Mouse (Mus musculus) embryonic facial prominence, embryonic 12.5 days (tissue): Measurements from ENCODE around the gene Polr3h. TPM values are rescaled to one million over a fixed set of nuclear protein-coding genes. Genes with fewer than 3 reads are reported as not detected.

ENCODE experiments used
- ATAC-seq: fragments of 200-750 bp; cut with Nextera tagmentation; 2 replicates; pipeline ENCODE4 v1.8.0; 2017; ENCODE audit not compliant: insufficient number of reproducible peaks, insufficient read depth, low FRiP score, low TSS enrichment
- H3K27ac ChIP-seq: fragments of 300-500 bp; sonication (generic); 2 replicates; pipeline ENCODE4 v1.5.1; 2016; ENCODE audit warnings: mild to moderate bottlenecking
- H3K27me3 ChIP-seq: fragments of 300-500 bp; sonication (generic); 2 replicates; pipeline ENCODE4 v1.6.1; 2016; ENCODE audit warnings: mild to moderate bottlenecking, moderate library complexity
- H3K36me3 ChIP-seq: fragments of 300-500 bp; sonication (generic); 2 replicates; pipeline ENCODE4 v1.6.1; 2016; ENCODE audit warnings: mild to moderate bottlenecking
- H3K4me1 ChIP-seq: fragments of 300-500 bp; sonication (generic); 2 replicates; pipeline ENCODE4 v1.6.1; 2016
- H3K4me2 ChIP-seq: fragments of 300-500 bp; sonication (generic); replicated peaks from 2 replicates; pipeline ENCODE4 v1.6.1; 2016; ENCODE audit warnings: mild to moderate bottlenecking, moderate library complexity
- H3K4me3 ChIP-seq: fragments of 300-500 bp; sonication (generic); 2 replicates; pipeline ENCODE4 v1.5.1; 2016; ENCODE audit warnings: mild to moderate bottlenecking
- H3K9ac ChIP-seq: fragments of 300-500 bp; sonication (generic); 2 replicates; pipeline ENCODE4 v1.6.1; 2016; ENCODE audit warnings: mild to moderate bottlenecking, moderate library complexity
- H3K9me3 ChIP-seq: fragments of 300-500 bp; sonication (generic); 2 replicates; pipeline ENCODE4 v1.6.1; 2016; ENCODE audit warnings: mild to moderate bottlenecking, moderate library complexity
- WGBS: fragments of 180-500 bp; shearing (Covaris S2); methylation state at CpG from one replicate; pipeline ENCODE4 v1.1.7; 2016; 5-methylcytosine and 5-hydroxymethylcytosine counted together
- polyA plus RNA-seq: library from polyadenylated mRNA; unstranded; fragments of >200 nt; fragmentation: Nextera tagmentation; extraction: Ambion mirVana; gene quantifications from 2 replicates; pipeline ENCODE4 v1.2.1, GENCODE M21; 2016

Polr3h gene
- polyA plus RNA-seq, 1 experiment from 2014 or later = 59.3 TPM

DNA sequence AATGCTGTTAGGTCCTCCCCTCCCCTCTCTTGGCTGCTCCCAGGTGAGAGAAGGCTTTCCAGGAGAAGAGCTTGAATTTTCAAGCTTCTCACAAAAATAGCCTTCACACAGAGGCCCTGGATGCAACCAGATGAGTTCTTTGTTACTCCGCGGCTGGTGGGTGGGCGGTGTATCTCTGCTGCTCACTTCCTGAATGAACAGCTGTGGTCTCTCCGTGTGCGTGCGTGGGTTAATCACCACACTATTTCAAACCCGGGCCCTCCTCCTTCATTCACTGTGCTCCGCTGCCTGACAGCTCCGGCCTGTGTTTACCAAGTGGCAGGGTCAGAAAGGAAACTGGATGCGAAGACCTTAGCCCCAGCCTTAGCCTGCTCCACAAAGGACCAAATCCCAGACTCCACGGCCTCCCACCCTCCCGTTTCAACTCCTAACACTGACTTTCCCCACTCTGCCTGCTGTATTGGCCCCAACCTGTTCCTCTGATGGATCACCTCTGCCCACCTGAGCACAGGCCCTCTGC, 7.0 kb upstream of the Polr3h start:
- H3K9ac ChIP-seq = no peak overlapping the region
- no peak overlapping the region for H3K4me2 ChIP-seq
- no peaks in the 10 kb centered on the region for H3K9me3 ChIP-seq
- H3K27ac ChIP-seq = no peak overlapping the region
- no peaks in the 10 kb centered on the region for H3K27me3 ChIP-seq
- no peaks in the 10 kb centered on the region for H3K36me3 ChIP-seq
- ATAC-seq = no peak
- H3K4me3 ChIP-seq = no peak overlapping the region
- 40% methylated on average over 12 of the region's 12 CpGs for WGBS
- peaks cover 19% of the 10 kb centered on the region for H3K4me1 ChIP-seq

DNA sequence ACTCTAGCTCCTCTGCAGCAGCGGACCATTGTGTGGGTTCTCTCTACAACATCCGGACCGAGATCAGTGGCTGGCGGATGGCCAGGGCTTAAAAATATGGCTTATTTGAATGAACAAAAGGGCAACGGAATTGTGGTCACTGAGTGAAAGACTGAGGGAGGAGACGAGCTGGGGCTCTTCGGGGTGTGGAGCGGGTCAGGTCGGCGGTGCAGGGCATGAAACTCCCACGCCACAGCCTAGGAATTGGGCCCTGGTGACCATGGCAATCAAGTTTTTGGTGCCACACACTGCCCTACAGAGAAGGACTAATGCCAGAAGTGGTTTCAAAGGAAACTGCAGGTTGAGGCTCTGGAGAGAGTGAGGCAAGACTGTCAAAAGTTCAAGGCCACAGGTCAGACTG, 2.2 kb upstream of the Polr3h start:
- no peak overlapping the region for H3K9ac ChIP-seq
- H3K27me3 ChIP-seq = no peaks in the 10 kb centered on the region
- peaks cover 14% of the 10 kb centered on the region for H3K4me1 ChIP-seq
- H3K4me2 ChIP-seq = no peak overlapping the region
- 62% methylated on average over 11 of the region's 11 CpGs for WGBS
- no peak for ATAC-seq
- H3K27ac ChIP-seq = no peak overlapping the region
- H3K36me3 ChIP-seq = no peaks in the 10 kb centered on the region
- no peak overlapping the region for H3K4me3 ChIP-seq
- H3K9me3 ChIP-seq = no peaks in the 10 kb centered on the region

GRCm38 (mm10) chr15:81927741-81928140, 1.7 kb upstream of the Polr3h start:
- Histone ChIP-seq H3K9ac (no peak overlapping the region), H3K4me1 (peaks cover 14% of the 10 kb centered on the region), H3K36me3 (no peaks in the 10 kb centered on the region), H3K4me2 (no peak overlapping the region), H3K27ac (no peak overlapping the region), H3K9me3 (no peaks in the 10 kb centered on the region), H3K4me3 (no peak overlapping the region), H3K27me3 (no peaks in the 10 kb centered on the region)
- ATAC-seq = no peak
- WGBS = 64% methylated on average over 4 of the region's 4 CpGs

- 40% methylated on average over 9 of the region's 9 CpGs for WGBS
- H3K27me3 ChIP-seq = no peaks in the 10 kb centered on the region
- peak overlapping the region; percentile 80; the same call in 1 of the 2 replicates for H3K4me3 ChIP-seq
- no peak overlapping the region for H3K9ac ChIP-seq
- H3K4me1 ChIP-seq = peaks cover 14% of the 10 kb centered on the region
- no peak for ATAC-seq
- peak overlapping the region; percentile 95 for H3K4me2 ChIP-seq
- H3K9me3 ChIP-seq = no peaks in the 10 kb centered on the region
- peak overlapping the region; percentile 47; the same call in 1 of the 2 replicates for H3K27ac ChIP-seq
- H3K36me3 ChIP-seq = no peaks in the 10 kb centered on the region
Measured at GRCm38 (mm10) chr15:81926446-81926822, 394 bp upstream of the Polr3h start.

DNA sequence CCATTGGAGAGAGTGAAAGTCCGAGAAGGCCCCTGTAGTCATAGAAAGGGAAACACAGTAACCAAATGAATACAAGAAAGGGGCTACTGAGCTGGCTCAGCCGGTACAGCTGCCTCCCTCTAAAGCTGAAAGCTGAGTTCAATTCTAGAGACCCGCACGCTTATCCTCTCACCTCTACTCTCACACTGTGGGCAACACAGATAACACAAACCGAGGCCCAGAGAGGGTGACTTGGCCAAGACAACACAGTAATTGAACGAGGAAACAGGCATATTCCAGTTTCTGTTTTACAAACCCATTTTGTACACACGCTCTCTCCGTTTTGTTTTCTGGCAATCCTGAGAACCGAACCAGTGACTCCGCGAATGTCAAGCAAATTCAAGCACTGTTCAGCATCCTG, 1.1 kb downstream of the Polr3h start:
- 84% methylated on average over 11 of the region's 11 CpGs for WGBS
- H3K9ac ChIP-seq = 0 out of 2 replicates have a peak overlapping the region, but pooled peaks have one; percentile 84

GRCm38 (mm10) chr15:81921255-81921654, 4.8 kb downstream of the Polr3h start:
- no peaks in the 10 kb centered on the region for H3K27me3 ChIP-seq
- H3K36me3 ChIP-seq = peaks cover 15% of the 10 kb centered on the region
- WGBS = 72% methylated on average over 5 of the region's 5 CpGs
- H3K4me1 ChIP-seq = peaks cover 11% of the 10 kb centered on the region
- H3K9me3 ChIP-seq = no peaks in the 10 kb centered on the region
- ATAC-seq = no peak
- 0 out of 2 replicates have a peak overlapping the region, but pooled peaks have one; percentile 1 for H3K9ac ChIP-seq
- no peak overlapping the region for H3K4me3 ChIP-seq
- H3K4me2 ChIP-seq = no peak overlapping the region
- no peak overlapping the region for H3K27ac ChIP-seq

More for the DNA sequence above, 1.1 kb downstream of the Polr3h start:
- H3K9me3 ChIP-seq = no peaks in the 10 kb centered on the region
- H3K4me3 ChIP-seq = peak overlapping the region; percentile 80
- H3K4me1 ChIP-seq = peaks cover 14% of the 10 kb centered on the region
- no peak for ATAC-seq
- H3K36me3 ChIP-seq = no peaks in the 10 kb centered on the region
- H3K27ac ChIP-seq = no peak overlapping the region
- H3K27me3 ChIP-seq = no peaks in the 10 kb centered on the region
- peak overlapping the region; percentile 95 for H3K4me2 ChIP-seq

GRCm38 (mm10) chr15:81920546-81921217, 5.4 kb downstream of the Polr3h start:
- H3K4me2 ChIP-seq = no peak overlapping the region
- H3K36me3 ChIP-seq = peaks cover 21% of the 10 kb centered on the region
- no peaks in the 10 kb centered on the region for H3K9me3 ChIP-seq
- WGBS = 81% methylated on average over 10 of the region's 10 CpGs
- peaks cover 11% of the 10 kb centered on the region for H3K4me1 ChIP-seq
- ATAC-seq = no peak
- H3K27me3 ChIP-seq = no peaks in the 10 kb centered on the region
- H3K9ac ChIP-seq = 0 out of 2 replicates have a peak overlapping the region, but pooled peaks have one; percentile 1
- H3K27ac ChIP-seq = no peak overlapping the region
- no peak overlapping the region for H3K4me3 ChIP-seq

DNA sequence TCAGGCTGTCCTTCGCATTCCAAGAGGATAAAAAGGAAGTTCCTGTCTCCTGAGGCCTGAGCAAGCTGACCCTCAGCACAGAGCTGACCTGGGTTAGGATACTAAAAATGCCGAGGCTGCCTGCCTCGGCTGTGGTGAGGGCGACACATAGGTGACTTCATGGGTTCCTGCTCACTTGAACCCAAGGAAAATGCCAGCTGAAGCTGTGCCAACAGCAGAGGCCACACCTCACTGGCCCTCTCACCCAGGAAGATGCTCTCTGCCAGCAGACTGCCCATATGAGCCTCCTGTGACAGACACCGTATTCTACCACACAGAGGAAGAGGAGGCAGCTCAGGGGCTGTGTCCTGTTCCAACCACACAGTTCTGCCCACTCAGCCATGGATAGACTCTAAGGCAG, 7.0 kb downstream of the Polr3h start:
- Histone ChIP-seq H3K9me3 (no peaks in the 10 kb centered on the region), H3K4me3 (no peak overlapping the region), H3K9ac (no peak overlapping the region), H3K27me3 (no peaks in the 10 kb centered on the region), H3K27ac (no peak overlapping the region), H3K4me2 (no peak overlapping the region), H3K36me3 (peaks cover 35% of the 10 kb centered on the region), H3K4me1 (no peaks in the 10 kb centered on the region)
- no peak for ATAC-seq
- WGBS = 79% methylated on average over 5 of the region's 5 CpGs

DNA sequence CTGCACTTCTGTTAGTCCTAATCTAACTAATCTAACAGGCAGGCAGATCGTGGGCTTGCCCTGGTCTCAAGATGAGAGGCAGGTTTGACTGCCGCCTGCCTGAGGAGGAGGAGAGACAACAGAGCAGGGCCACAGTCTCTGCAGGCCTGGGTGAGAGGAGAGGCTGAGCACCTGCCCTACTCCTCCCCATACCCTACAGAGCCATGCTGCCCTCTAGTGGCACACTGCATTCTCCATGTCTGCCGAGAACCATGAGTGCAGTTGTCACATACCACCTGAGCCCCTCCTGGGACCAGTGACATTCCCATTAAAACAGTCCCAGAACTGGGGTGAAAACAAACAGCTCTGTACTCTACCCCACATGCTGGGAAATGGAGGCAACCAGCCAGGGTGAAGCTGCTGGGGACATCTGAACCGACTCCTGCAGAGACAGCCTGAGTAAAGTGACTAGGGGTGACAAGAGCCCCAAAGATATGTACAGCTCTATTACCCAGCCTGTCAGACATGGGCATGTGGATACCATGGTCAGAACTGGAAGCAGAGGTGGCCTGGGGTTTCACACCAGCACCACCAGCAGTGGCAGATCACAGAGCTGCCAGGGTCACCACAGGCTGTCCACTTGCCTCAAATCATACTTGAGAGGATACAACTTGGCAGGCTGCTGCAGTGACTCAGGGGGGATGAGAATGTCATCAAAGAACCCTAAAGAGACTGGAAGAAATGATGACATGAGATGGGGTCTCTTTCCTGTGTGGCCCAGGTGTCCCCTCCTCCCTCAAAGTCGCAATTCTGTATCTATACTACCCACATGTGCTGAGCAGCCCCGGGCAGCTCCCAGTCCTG, 8.2 kb downstream of the Polr3h start:
- Histone ChIP-seq H3K9ac (no peak overlapping the region), H3K27me3 (no peaks in the 10 kb centered on the region), H3K36me3 (peaks cover 47% of the 10 kb centered on the region), H3K9me3 (no peaks in the 10 kb centered on the region), H3K4me1 (no peaks in the 10 kb centered on the region), H3K4me2 (no peak overlapping the region), H3K4me3 (no peak overlapping the region), H3K27ac (no peak overlapping the region)
- ATAC-seq = no peak
- WGBS = 57% methylated on average over 6 of the region's 6 CpGs

GRCm38 (mm10) chr15:81917201-81917600, 8.8 kb downstream of the Polr3h start:
- Histone ChIP-seq H3K4me2 (no peak overlapping the region), H3K4me1 (no peaks in the 10 kb centered on the region), H3K9ac (no peak overlapping the region), H3K4me3 (no peak overlapping the region), H3K36me3 (peaks cover 54% of the 10 kb centered on the region), H3K27ac (no peak overlapping the region), H3K27me3 (no peaks in the 10 kb centered on the region), H3K9me3 (no peaks in the 10 kb centered on the region)
- 87% methylated on average over 12 of the region's 12 CpGs for WGBS
- ATAC-seq = no peak

GRCm38 (mm10) chr15:81915663-81916062, 10.4 kb downstream of the Polr3h start:
- no peaks in the 10 kb centered on the region for H3K27me3 ChIP-seq
- H3K4me3 ChIP-seq = no peak overlapping the region
- ATAC-seq = no peak
- 82% methylated on average over 5 of the region's 5 CpGs for WGBS
- H3K4me1 ChIP-seq = no peaks in the 10 kb centered on the region
- H3K27ac ChIP-seq = no peak overlapping the region
- no peaks in the 10 kb centered on the region for H3K9me3 ChIP-seq
- H3K36me3 ChIP-seq = peaks cover 69% of the 10 kb centered on the region
- H3K4me2 ChIP-seq = no peak overlapping the region
- no peak overlapping the region for H3K9ac ChIP-seq

DNA sequence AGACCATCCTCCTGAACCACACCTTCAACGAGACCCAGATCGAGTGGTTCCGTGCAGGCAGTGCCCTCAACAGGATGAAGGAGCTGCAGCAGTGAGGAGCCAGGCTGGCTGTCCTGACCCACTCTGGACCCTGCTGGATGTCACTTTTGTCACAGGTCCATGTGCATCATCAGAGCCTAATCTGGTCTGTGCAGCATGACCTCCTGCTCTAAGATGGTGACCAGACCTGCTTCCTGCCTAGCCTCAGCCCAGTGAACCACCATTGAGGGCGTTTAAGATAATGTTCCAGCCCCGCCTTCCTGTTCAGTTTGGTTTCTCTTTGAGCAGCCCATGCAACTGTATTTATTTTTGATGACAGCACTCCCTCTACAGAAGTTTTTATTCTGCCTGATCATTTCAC, 11.4 kb downstream of the Polr3h start:
- Histone ChIP-seq H3K4me3 (no peak overlapping the region), H3K4me1 (no peaks in the 10 kb centered on the region), H3K9ac (no peak overlapping the region), H3K4me2 (no peak overlapping the region), H3K27me3 (no peaks in the 10 kb centered on the region), H3K36me3 (peaks cover 79% of the 10 kb centered on the region), H3K9me3 (no peaks in the 10 kb centered on the region), H3K27ac (no peak overlapping the region)
- no peak for ATAC-seq
- 85% methylated on average over 5 of the region's 5 CpGs for WGBS
